Mouse (Mus musculus) forebrain, postnatal 0 days (tissue): Measurements from ENCODE around the gene Arhgef19. TPM values are rescaled to one million over a fixed set of nuclear protein-coding genes. Genes with fewer than 3 reads are reported as not detected.
A peak's percentile ranks its signal among the peaks of the same experiment; 100 is the strongest.

Experiments
- ATAC-seq: fragments of 200-750 bp; cut with Nextera tagmentation; 2 replicates; pipeline ENCODE4 v1.8.0; 2017; ENCODE audit warnings: mild to moderate bottlenecking, moderate library complexity
- DNase-seq: peaks from one replicate; pipeline ENCODE4 v3.0.0-alpha.2; 2015
- H3K27ac ChIP-seq: fragments of 300-500 bp; sonication (generic); 2 replicates; pipeline ENCODE4 v1.5.1; 2014; ENCODE audit warnings: low read depth, mild to moderate bottlenecking, antibody characterized with exemption, low read length, moderate library complexity, mixed read lengths
- H3K27me3 ChIP-seq: fragments of 300-500 bp; sonication (generic); 2 replicates; pipeline ENCODE4 v1.6.1; 2014; ENCODE audit warnings: mild to moderate bottlenecking, low read length, mixed read lengths; ENCODE audit not compliant: insufficient read depth
- H3K36me3 ChIP-seq: fragments of 300-500 bp; sonication (generic); 2 replicates; pipeline ENCODE4 v1.6.1; 2014; ENCODE audit warnings: mild to moderate bottlenecking, moderate library complexity; ENCODE audit not compliant: insufficient read depth
- H3K4me1 ChIP-seq: fragments of 300-500 bp; sonication (generic); 2 replicates; pipeline ENCODE4 v1.6.1; 2014; ENCODE audit warnings: antibody characterized with exemption; ENCODE audit not compliant: insufficient read depth
- H3K4me2 ChIP-seq: fragments of 300-500 bp; sonication (generic); 2 replicates; pipeline ENCODE4 v1.6.1; 2014; ENCODE audit warnings: low read depth, mild to moderate bottlenecking, moderate library complexity
- H3K4me3 ChIP-seq: fragments of 300-500 bp; sonication (generic); 2 replicates; pipeline ENCODE4 v1.5.1; 2014; ENCODE audit warnings: low read depth, low read length, mixed read lengths
- H3K9ac ChIP-seq: fragments of 300-500 bp; sonication (generic); 2 replicates; pipeline ENCODE4 v1.6.1; 2014; ENCODE audit warnings: mild to moderate bottlenecking
- H3K9me3 ChIP-seq: fragments of 300-500 bp; sonication (generic); 2 replicates; pipeline ENCODE4 v1.6.1; 2016; ENCODE audit warnings: low read length
- CTCF ChIP-seq: sonication (generic); IDR thresholded peaks from 2 replicates; pipeline ENCODE4 v1.5.1; 2016; ENCODE audit warnings: antibody characterized with exemption, control low read depth, low read depth
- WGBS: fragments of 180-500 bp; shearing (Covaris S2); extraction: QIAGEN DNeasy Blood & Tissue Kit; methylation state at CpG from one replicate; pipeline ENCODE4 v1.1.7; 2014; 5-methylcytosine and 5-hydroxymethylcytosine counted together
- polyA plus RNA-seq: library from polyadenylated mRNA; unstranded; fragments of >200 nt; fragmentation: Nextera tagmentation; extraction: Ambion mirVana; gene quantifications from 2 replicates; pipeline ENCODE4 v1.2.1, GENCODE M21; 2015
- total RNA-seq: library from RNA; depleted of rRNA; stranded (reverse); fragments of >200 nt; gene quantifications from 2 replicates; pipeline ENCODE4 v1.2.3, GENCODE M21; 2014

Gene Arhgef19
- total and polyA plus RNA-seq, 2 experiments from 2014 or later = 0.90 to 0.95 TPM

DNA sequence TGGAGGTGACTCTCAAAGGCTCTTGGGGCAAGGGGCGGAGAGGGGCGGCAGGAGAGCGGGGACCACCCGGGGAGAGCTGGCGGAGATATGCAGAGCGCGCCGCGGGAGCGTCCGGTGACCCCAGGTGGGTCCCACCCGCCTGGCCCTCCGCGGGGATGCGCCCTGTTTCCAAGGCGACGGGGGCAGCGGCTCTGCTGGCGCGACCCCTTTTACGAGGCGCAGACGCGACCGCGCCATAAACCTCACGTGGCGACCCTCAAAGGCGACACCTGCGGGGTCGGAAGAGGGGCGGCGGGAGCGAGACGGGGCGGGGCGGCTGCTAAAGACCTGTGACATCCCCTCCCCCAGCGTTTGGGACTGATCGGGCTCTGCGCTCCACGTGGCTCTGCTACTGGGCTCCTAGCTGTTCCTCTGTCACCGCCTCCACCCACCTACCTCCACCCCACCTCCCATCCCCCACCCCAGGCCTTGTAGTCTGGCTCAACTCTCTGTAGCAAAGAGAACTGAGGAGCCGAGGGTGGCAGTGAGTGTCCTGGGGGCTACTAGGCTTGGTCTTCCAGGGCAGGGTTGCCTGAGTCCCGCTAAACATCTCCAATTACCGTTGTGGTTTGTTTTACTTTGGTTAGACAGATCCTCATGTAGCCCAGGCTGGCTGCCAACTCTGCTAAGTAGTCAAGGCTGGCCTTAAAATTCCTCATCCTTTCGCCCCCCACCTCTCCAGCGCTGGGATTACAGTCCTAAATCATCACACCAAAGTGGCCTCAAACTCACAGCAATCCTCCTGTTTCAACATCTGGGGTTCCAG, 52.5 kb downstream of the Arhgef19 start:
- Histone ChIP-seq H3K27ac (no peak overlapping the region), H3K27me3 (peaks cover 17% of the 10 kb centered on the region; the same call in 1 of the 2 replicates), H3K4me2 (peak overlapping the region; percentile 70), H3K4me3 (peak overlapping the region; percentile 36), H3K36me3 (no peaks in the 10 kb centered on the region), H3K4me1 (no peaks in the 10 kb centered on the region), H3K9me3 (no peaks in the 10 kb centered on the region), H3K9ac (peak overlapping the region; percentile 44)
- ATAC-seq (peak; percentile 51), DNase-seq (peak; percentile 34)
- TF ChIP-seq CTCF = no peak
- WGBS = 1% methylated on average over 46 of the region's 47 CpGs

DNA sequence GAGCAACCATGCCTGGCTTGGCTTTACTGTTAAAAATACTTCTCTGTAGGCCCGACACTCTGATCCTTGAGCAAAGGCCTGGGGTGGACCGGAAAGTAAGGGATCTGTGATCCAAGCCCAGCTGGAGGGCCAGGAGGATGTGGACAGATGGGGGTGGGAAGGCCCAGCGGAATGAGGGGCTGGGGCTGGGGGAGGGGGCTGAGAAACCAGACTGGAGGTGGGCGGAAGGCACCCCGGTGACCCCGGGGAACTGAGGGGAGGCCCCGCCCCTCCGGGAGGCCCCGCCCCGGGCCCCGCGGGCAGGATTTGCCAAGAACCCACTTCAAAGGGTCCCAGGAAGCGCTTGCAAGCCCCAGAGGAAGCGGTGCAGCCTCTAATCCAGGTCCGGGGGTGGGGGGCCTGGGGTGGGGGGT, 56.5 kb downstream of the Arhgef19 start:
- Histone ChIP-seq H3K36me3 (no peaks in the 10 kb centered on the region), H3K27ac (no peak overlapping the region), H3K9me3 (no peaks in the 10 kb centered on the region), H3K4me2 (no peak overlapping the region), H3K9ac (no peak overlapping the region), H3K4me3 (no peak overlapping the region), H3K4me1 (no peaks in the 10 kb centered on the region), H3K27me3 (peaks cover 25% of the 10 kb centered on the region)
- DNase-seq (no peak), ATAC-seq (no peak)
- 9% methylated on average over 14 of the region's 15 CpGs for WGBS
- no peak for TF ChIP-seq CTCF

DNA sequence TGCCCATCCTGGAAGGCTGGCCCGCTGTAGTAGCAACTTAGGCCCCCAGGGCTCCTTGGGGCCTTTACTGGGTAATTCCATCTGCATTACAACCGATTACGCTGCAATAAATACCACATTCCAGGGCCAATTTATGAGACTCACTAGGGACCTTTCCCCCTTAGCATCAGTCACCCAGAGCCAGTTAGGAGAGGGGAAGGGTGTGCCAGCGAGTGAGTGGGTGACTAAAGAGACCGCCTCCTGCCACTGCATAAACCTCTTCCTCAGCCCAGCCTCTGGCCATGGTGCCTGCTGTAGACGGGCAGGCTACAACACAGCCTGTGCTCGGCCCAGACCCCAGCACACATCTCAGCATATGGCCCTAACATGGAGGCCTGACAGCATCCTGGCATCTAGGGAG, 58.6 kb downstream of the Arhgef19 start:
- Histone ChIP-seq H3K9ac (no peak overlapping the region), H3K27me3 (peaks cover 34% of the 10 kb centered on the region), H3K4me1 (no peaks in the 10 kb centered on the region), H3K36me3 (no peaks in the 10 kb centered on the region), H3K27ac (no peak overlapping the region), H3K4me3 (no peak overlapping the region), H3K9me3 (no peaks in the 10 kb centered on the region), H3K4me2 (no peak overlapping the region)
- no peak for TF ChIP-seq CTCF
- no peak for ATAC-seq
- 76% methylated on average over 7 of the region's 7 CpGs for WGBS
- DNase-seq = no peak

DNA sequence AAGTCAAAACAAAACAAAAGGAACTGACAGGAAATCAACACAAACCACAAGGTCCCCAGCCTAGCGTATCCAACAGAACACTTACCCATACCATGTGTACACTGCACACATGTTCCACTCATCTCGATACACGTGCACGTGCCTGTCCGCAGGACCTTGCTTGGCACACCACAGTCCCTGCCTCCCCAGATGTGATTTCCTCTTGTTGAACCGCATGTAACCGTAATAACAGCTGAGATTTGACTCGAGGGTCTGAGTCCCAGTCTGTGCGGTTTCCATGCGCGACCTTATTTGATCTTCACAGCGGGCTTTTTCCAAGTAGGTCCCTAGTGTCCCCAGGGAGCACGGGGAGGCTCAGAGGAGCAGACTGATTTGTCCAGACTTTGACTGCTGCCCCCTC, 60.1 kb downstream of the Arhgef19 start:
- H3K9ac ChIP-seq = no peak overlapping the region
- H3K4me1 ChIP-seq = no peaks in the 10 kb centered on the region
- no peak overlapping the region for H3K4me2 ChIP-seq
- ATAC-seq (no peak), DNase-seq (no peak)
- TF ChIP-seq CTCF = no peak
- H3K27me3 ChIP-seq = peaks cover 44% of the 10 kb centered on the region
- H3K9me3 ChIP-seq = no peaks in the 10 kb centered on the region
- no peak overlapping the region for H3K27ac ChIP-seq
- H3K4me3 ChIP-seq = no peak overlapping the region
- 75% methylated on average over 13 of the region's 13 CpGs for WGBS
- H3K36me3 ChIP-seq = no peaks in the 10 kb centered on the region

DNA sequence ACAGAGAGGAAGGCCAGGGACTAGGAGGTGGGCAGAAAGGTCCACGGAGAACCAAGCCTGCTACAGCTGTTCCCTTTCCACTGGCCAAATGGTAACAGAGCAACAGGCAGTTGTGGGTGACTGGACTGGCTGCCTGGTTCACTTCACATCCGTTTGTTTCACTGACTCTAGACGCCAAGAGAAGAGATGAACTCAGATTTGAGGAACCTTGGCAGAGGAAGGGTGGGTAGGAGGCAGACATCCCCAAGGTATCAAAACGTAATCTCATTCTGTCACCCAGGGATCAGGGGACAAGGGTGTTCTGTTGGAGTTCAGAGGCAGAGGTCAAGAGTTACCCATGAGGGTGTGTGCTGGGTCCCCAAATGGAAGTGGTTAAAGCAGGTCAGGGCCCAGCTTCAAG, 60.9 kb downstream of the Arhgef19 start:
- no peaks in the 10 kb centered on the region for H3K4me1 ChIP-seq
- ATAC-seq (no peak), DNase-seq (no peak)
- peaks cover 45% of the 10 kb centered on the region for H3K27me3 ChIP-seq
- no peak overlapping the region for H3K4me3 ChIP-seq
- TF ChIP-seq CTCF = no peak
- no peak overlapping the region for H3K27ac ChIP-seq
- H3K4me2 ChIP-seq = no peak overlapping the region
- H3K36me3 ChIP-seq = no peaks in the 10 kb centered on the region
- WGBS = 71% methylated on average over 4 of the region's 4 CpGs
- no peaks in the 10 kb centered on the region for H3K9me3 ChIP-seq
- H3K9ac ChIP-seq = no peak overlapping the region

DNA sequence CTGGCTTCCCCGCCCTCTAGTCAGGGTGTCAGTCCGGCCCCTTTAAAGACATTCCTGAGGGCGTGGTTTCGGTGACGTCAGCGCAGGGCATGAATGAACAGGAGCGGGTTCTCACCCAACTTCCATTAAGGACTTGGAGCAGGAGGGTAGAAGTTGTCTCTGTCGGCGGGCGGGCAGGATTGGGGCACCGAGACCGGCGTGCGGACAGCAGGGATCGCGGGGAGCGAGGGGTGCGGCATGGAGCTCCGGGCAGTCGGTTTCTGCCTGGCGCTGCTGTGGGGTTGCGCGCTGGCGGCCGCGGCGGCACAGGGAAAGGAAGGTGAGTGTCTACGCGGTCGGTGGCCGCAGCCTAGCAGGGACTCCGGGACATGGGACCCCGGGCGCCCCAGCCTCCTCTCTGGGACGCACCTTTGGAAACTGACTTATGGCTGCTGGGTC, 61.8 kb downstream of the Arhgef19 start, which contains the start of gene Epha2:
TSS of gene Epha2 (plus strand) at position 125 of the 438 bp plus-strand sequence.
- whole genome bisulfite sequencing = 1% methylated on average over 31 of the region's 35 CpGs
- no peaks in the 10 kb centered on the region for H3K36me3 ChIP-seq
- peak within 1 kb of the TSS; percentile 41 for H3K9ac ChIP-seq
- H3K4me3 ChIP-seq = peak within 1 kb of the TSS; percentile 52
- DNase-seq (peak; percentile 63), ATAC-seq (peak; percentile 72)
- H3K4me1 ChIP-seq = no peaks in the 10 kb centered on the region
- TF ChIP-seq CTCF = no peak
- H3K9me3 ChIP-seq = no peaks in the 10 kb centered on the region
- H3K27me3 ChIP-seq = peaks cover 41% of the 10 kb centered on the region
- H3K27ac ChIP-seq = no peak within 1 kb of the TSS
- peak within 1 kb of the TSS; percentile 99 for H3K4me2 ChIP-seq
